In the genomic region with DNA sequence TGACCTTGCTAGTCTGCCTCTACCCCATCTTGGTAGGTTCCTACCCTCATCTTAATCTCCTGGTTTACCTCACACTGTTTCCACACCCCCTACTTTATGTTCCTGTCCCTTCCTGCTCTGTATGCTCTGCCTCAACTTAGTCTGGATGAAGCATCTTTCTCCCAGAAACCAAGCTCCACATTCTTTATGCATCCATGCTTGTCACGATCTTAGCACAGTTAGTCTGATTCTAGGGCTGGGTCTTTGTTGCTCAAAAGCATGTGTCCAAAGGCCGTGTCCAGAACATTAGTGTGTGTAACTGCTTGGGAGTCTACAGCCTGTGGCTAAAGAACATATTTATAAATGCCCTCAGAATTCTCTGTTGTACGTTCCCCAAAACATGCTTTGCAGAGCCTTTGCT, we compare ENCODE assay signal across 9 mouse cellular contexts. TPM values are rescaled to one million over a fixed set of nuclear protein-coding genes. Genes with fewer than 3 reads are reported as not detected.
DNase-seq lines count a peak whose midpoint lies in the region; ATAC-seq lines count a peak whose summit lies in the region.
"Had no signal": no experiment of that assay in that cellular context is flagged by ENCODE, and none has a peak within 500 bp of the region (broad histone marks: within the 10 kb centered on the region; RNA-seq: fewer than 3 reads in every experiment).

No protein-coding gene starts in this region.

- H3K9me3 ChIP-seq in megakaryocyte, embryonic 14.5 days: no peaks in the 10 kb centered on the region
- H3K9me3 ChIP-seq in forebrain, embryonic 12.5 days: no peaks in the 10 kb centered on the region
- no peaks in the 10 kb centered on the region for H3K9me3 ChIP-seq in limb, embryonic 12.5 days
- H3K9me3 ChIP-seq in neural tube, embryonic 14.5 days (ENCODE audit: control insufficient read depth, low read length): no peaks in the 10 kb centered on the region

- 78% methylated on average over 3 of the region's 3 CpGs for WGBS in forebrain, embryonic 12.5 days
- 70% methylated on average over 3 of the region's 3 CpGs for WGBS in limb, embryonic 12.5 days
- WGBS in neural tube, embryonic 14.5 days: 62% methylated on average over 3 of the region's 3 CpGs

- no peak overlapping the region for H3K27ac ChIP-seq in forebrain, embryonic 12.5 days
- no peak overlapping the region for H3K27ac ChIP-seq in limb, embryonic 12.5 days
- no peak overlapping the region for H3K27ac ChIP-seq in neural tube, embryonic 14.5 days (ENCODE audit: low read depth, low read length)

- peak overlapping the region; percentile 94 for H3K9ac ChIP-seq in forebrain, embryonic 12.5 days
- H3K9ac ChIP-seq in limb, embryonic 12.5 days (replicated peaks): peak overlapping the region; percentile 90
- 0 out of 2 replicates have a peak overlapping the region, but pooled peaks have one; percentile 32 for H3K9ac ChIP-seq in neural tube, embryonic 14.5 days (replicated peaks; ENCODE audit: low read depth, low read length)

- DNase-seq in left cerebral cortex, adult 8-10 months (ENCODE audit: low spot score in 2 of 2): no peak
- DNase-seq in thymus, postnatal 4 days: no peak
- no peak for DNase-seq in embryo, embryonic 11 days
- DNase-seq: kidney, adult 18-20 months had no signal

- H3K4me1 ChIP-seq in megakaryocyte, embryonic 14.5 days: peaks cover 98% of the 10 kb centered on the region
- peaks cover 33% of the 10 kb centered on the region for H3K4me1 ChIP-seq in forebrain, embryonic 12.5 days
- peaks cover 30% of the 10 kb centered on the region for H3K4me1 ChIP-seq in limb, embryonic 12.5 days (replicated peaks)
- H3K4me1 ChIP-seq in neural tube, embryonic 14.5 days (ENCODE audit: control insufficient read depth, insufficient read depth, low read length): peaks cover 21% of the 10 kb centered on the region

- peaks cover 31% of the 10 kb centered on the region for H3K36me3 ChIP-seq in megakaryocyte, embryonic 14.5 days (replicated peaks; ENCODE audit: low read length)
- no peaks in the 10 kb centered on the region for H3K36me3 ChIP-seq in forebrain, embryonic 12.5 days (replicated peaks)
- peaks cover 15% of the 10 kb centered on the region; the same call in 1 of the 2 replicates for H3K36me3 ChIP-seq in limb, embryonic 12.5 days
- H3K36me3 ChIP-seq in neural tube, embryonic 14.5 days (ENCODE audit: control insufficient read depth, insufficient read depth, low read length): no peaks in the 10 kb centered on the region

- H3K27me3 ChIP-seq in megakaryocyte, embryonic 14.5 days (replicated peaks): no peaks in the 10 kb centered on the region
- H3K27me3 ChIP-seq in forebrain, embryonic 12.5 days: no peaks in the 10 kb centered on the region
- H3K27me3 ChIP-seq in limb, embryonic 12.5 days: no peaks in the 10 kb centered on the region
- H3K27me3 ChIP-seq in neural tube, embryonic 14.5 days (ENCODE audit: control insufficient read depth, insufficient read depth, low read length): peaks cover 3% of the 10 kb centered on the region; the same call in 1 of the 2 replicates

- H3K4me2 ChIP-seq in forebrain, embryonic 12.5 days: peak overlapping the region; percentile 93
- peak overlapping the region; percentile 86 for H3K4me2 ChIP-seq in limb, embryonic 12.5 days
- H3K4me2 ChIP-seq in neural tube, embryonic 14.5 days (ENCODE audit: low read depth, low read length): peak overlapping the region; percentile 86; the same call in 1 of the 2 replicates

- H3K4me3 ChIP-seq in megakaryocyte, embryonic 14.5 days (replicated peaks): peak overlapping the region; percentile 92
- H3K4me3 ChIP-seq in forebrain, embryonic 12.5 days (replicated peaks): peak overlapping the region; percentile 81; the same call in 1 of the 2 replicates
- H3K4me3 ChIP-seq in limb, embryonic 12.5 days (replicated peaks): peak overlapping the region; percentile 89; the same call in 1 of the 2 replicates
- peak overlapping the region; percentile 92; the same call in 1 of the 2 replicates for H3K4me3 ChIP-seq in neural tube, embryonic 14.5 days (ENCODE audit: low read depth, low read length)

- no peak for ATAC-seq in megakaryocyte, adult 5-6 weeks (ENCODE audit: poor library complexity, severe bottlenecking)
- ATAC-seq in forebrain, embryonic 12.5 days (ENCODE audit: low FRiP score): no peak
- ATAC-seq in limb, embryonic 12.5 days (ENCODE audit: insufficient number of reproducible peaks, insufficient read depth, low FRiP score, low TSS enrichment, low read depth): no peak
- no peak for ATAC-seq in neural tube, embryonic 14.5 days (ENCODE audit: low read depth)

RNA-seq across cellular contexts. Expression of a gene that starts 1.8 kb away (rescaled TPM):
- 1.8 and 3.8 TPM in 2 replicates for polyA plus RNA-seq in megakaryocyte, embryonic 14.5 days (2012; ENCODE audit: insufficient read depth, low replicate concordance)
- total RNA-seq in megakaryocyte, adult 5-6 weeks (2015): 12.7 and 14.9 TPM in 2 replicates
- 23.5 and 23.6 TPM in 2 replicates for total RNA-seq in megakaryocyte, adult 5-6 weeks (2017)
- 65.9 and 67.0 TPM in 2 replicates for polyA plus RNA-seq in forebrain, embryonic 12.5 days (2016; fragmentation: Nextera tagmentation; extraction: Ambion mirVana)
- 61.2 and 61.7 TPM in 2 replicates for polyA plus RNA-seq in limb, embryonic 12.5 days (2016; fragmentation: Nextera tagmentation; extraction: Ambion mirVana)
- 74.9 and 80.1 TPM in 2 replicates for polyA plus RNA-seq in neural tube, embryonic 14.5 days (2014; fragmentation: Nextera tagmentation; extraction: Ambion mirVana)
- 10 to 100 TPM; 41.8 to 46.2 (median 44.9) TPM for total RNA-seq in left cerebral cortex, adult 8-10 months (2022)

Comparison
In these comparisons a context has a peak if more than half of its experiments do, and no peak if none do; other contexts are left out.
1. H3K9ac ChIP-seq: peak in every context shown above with its lines; median percentile 94 in forebrain, embryonic 12.5 days; 90 in limb, embryonic 12.5 days; 32 in neural tube, embryonic 14.5 days.
2. RNA of a gene that starts 1.8 kb away (polyA plus RNA-seq): 74.9 to 80.1 TPM in neural tube, embryonic 14.5 days, 65.9 to 67.0 TPM in forebrain, embryonic 12.5 days and 61.2 to 61.7 TPM in limb, embryonic 12.5 days; 1.8 to 3.8 TPM in megakaryocyte, embryonic 14.5 days; every median in the first group is over 10 times any median in the second.
3. Peak in every context shown above with its lines, with median percentiles within 50 percentile points of each other: H3K4me3 ChIP-seq and H3K4me2 ChIP-seq.